Mouse (Mus musculus) c-Kit-negative CD71-positive TER-119-positive erythroid progenitor cells, embryonic 14.5 days (primary cell): ENCODE measurements around the gene Dusp12.
A peak's percentile ranks its signal among the peaks of the same experiment; 100 is the strongest.

ENCODE experiments used
- DNase-seq: peaks from one replicate; pipeline ENCODE4 v3.0.0-alpha.2; 2013; ENCODE audit warnings: low read depth, low spot score

Gene Dusp12

DNA sequence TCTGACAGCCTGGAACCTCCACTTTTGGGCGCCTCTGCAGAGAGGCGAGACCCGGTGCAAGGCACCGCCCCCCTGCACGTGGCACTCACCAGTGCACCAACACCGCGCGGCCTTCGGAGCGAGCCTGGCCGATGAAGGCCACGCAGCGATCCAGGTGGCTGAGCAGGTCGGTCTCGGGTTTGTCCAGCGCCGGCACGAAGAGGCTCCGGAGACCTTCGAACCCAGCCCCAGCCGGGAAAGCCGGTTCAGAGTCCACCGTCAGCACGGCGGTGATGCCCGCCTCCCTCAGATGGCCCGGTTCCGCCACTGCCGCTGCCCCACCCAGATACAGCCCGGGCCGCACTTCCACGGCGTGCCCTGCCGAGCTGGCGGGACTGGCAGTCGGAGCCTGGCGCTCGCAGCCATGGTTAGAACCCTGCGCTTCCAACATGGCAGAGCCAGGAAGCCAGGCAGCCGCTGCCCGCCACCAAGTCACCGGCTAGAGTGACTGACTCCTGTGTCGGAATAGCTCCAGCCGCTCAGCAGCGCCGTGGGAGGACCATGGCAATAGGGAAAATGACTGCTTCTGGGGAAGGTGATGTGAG, at the start of gene Dusp12, which contains the start of gene Gm26620:
Gene Dusp12, minus strand, starts transcription at position 563 of the 584 bp plus-strand sequence.
Gene Gm26620, plus strand, starts transcription at position 88 of the 584 bp plus-strand sequence.
- DNase-seq: no peak

DNA sequence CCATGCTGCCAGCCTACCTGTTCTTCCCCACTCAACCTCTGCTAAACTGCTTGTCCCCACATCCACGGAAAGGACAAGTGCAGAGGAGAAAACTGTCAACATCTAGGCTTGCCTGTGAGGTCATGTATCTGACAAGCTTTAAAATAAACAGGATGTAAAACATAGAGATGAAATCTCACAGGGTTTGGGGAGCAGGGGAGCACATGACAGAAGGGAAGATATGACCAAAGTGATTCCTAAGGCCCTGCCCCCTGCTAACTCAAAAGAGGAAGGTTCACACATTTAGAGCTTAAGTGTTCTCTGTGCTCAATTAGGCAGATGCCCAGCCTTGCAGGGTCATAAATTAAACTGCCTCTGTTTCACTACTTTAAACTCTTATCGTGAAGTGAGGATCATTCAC, 49.0 kb upstream of the Dusp12 start:
- DNase-seq: no peak

DNA sequence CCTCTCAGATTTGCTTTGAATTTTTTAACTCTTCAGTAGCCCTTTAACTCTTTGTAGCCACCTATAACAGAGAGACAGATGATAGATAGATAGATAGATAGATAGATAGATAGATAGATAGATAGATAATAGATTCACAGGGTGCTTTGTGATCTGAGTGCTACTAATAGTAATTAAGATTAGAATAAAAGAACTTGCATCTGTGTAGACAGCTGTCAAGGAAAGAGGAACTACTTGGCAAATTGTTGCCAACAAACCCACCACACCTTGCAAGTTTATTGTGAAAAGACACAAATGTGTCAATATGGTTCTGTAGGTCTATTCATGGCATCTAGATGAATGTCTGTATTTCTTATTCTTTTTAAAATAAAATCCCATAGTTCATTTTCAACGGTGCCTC, 48.6 kb upstream of the Dusp12 start:
- no peak for DNase-seq

DNA sequence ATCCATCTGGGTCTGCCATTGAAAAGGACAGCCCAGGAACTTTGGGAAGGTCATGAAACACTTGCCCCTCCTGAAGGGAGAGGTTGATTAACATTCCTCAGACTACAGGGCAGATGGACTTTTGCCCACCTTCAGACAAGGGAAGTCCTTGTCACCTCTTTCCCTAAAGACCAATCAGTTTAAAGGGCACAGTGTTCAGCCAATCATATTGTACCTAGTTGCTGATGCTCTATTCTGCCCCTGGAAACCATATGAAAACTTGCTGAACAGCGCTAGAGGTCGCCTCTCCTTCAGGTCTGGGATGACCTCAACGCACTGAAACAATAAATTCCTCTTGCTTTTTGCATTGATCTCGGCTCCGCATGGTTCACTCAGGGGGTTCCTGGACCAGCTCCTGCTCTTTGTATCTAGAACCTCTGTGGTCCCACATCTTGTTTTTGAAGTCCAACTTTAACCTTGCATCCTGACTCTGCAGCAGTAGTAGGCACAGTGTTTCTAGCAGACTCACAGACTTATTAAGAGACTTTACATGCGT, 48.1 kb upstream of the Dusp12 start:
- no peak for DNase-seq

DNA sequence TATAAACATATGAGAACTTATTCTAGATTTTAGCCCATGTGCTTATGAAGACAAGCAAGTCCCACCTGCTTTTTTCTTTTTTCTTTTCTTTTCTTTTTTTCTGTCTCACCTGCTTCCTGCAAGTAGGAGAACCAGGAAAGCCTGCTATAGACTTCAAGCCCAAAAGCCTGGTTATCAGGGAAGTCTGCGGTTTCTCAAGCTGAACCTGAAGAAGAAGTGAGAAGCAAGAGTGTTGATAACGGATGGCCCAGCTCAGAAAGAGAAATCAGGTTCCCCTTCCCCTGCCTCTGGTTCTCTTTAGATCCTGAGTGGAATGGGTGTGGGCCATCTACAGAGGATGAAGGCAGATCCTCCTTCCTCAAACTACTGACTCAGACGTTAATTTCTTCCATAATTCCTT, 46.7 kb upstream of the Dusp12 start:
- DNase-seq: no peak

DNA sequence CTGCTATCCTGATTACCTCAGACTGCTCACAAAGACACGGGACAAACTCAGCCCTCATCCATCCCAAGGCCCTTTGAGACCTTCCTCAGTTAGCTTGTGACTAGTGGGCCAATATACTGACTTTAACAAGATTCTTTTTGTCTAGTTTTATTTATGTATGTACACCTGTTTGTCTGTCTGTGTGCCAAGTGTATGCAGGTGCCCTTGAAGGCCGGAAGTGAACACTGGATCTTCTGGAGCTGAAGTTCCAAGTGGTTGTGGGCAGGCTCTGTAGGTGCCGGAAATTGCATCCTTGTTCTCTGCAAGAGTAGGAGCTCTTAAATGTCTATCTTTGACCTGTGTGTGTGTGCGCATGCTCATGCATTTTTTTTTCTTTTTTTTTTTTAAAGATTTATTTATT, 43.9 kb upstream of the Dusp12 start:
- DNase-seq: no peak

DNA sequence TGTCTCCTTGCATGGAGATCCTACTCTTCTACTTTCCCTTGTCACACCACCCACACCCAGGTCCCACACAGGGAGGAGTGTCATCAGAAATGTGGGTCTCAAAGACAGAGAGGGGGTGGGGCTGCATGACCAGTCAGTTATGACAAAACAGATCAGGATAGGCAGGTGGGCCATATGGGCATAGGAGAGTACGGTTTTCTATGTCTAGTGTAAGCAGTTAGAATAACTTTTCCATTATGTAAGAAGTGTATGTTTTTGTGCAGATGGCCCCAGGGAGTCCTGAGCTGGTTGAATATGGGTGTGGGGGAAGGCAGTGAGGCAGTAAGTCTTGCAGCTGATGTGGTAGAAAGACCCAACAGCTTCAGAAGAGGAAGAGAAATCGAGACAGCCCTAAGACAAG, 43.1 kb upstream of the Dusp12 start:
- DNase-seq: no peak

DNA sequence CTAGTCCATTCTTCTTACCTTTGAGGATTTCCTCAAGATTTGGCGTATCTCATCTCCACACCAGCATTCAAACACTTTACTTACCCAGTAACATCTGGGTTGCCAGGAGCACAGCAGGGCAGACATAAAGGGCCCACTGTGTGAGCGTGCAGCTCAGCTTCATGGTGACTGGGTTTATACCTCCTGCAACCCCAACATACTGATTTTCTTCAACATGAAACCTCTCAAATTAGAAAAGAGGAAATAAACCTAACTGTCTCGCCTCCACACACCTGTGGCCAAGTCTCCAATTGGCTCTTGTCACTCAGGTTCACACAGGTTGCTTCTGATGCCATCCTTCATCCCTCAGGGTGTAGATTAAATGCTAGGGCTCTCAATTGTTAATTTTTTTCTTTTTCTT, 42.0 kb upstream of the Dusp12 start, which contains the start of gene Fcrla:
Gene Fcrla, minus strand, starts transcription at position 206 of the 400 bp plus-strand sequence.
- DNase-seq: no peak

DNA sequence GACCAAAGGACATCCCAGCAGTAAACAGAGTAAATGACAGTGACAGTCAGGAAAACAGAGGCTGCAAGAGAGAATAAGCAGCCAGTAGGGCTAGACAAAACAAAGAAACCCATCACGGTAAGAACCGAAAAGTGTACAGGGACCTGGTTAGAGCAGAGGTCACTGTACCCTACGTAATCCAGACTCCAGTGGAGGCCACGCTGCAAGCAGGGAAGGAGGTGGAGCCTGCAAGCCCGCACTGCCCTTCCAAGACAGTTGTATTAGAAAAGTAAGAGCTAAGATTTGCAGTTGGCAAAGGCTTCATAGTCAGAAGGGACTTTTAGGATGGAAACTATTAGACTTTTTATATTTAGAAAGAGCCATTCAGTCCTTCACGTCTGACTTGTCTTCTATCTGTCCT, 41.6 kb upstream of the Dusp12 start:
- no peak for DNase-seq

DNA sequence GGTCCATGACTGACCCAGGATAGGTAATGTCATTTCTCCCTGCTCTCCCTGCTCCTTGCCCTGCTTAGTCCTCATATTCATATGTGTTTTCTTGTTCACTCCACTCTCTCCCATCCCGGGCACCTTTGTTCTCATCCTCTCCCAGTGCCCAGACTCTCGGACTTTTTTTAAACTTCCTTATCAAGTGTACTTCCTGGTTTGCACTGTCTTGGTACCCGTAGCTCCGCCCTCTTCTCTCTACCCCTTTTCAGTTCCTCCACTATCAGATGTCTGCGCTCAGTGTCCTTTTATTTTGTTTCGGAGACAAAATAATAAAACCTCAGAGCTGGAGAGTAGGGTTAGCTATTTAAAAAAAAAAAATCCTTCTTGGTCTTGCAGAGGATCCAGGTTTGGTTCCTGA, 39.1 kb upstream of the Dusp12 start:
- DNase-seq: peak; percentile 12

DNA sequence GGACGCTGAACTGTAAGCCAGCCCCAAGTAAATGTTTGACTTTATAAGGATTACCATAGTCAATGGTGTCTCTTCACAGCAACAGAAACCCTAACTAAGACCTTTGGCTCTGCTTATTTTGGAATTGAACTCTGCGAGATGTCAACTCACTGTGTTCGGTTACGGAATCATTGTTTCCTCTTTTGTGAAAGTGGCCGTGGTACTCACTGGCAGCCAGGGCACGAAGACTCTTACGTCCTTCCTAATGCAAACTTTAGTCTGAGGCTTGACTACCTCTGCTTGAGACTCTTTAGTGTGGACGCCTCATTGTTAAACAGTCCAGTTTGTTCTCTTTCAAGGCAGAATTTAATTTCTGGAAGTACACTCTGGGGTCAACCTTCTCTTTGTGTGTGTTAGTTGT, 34.0 kb upstream of the Dusp12 start:
- DNase-seq: no peak

DNA sequence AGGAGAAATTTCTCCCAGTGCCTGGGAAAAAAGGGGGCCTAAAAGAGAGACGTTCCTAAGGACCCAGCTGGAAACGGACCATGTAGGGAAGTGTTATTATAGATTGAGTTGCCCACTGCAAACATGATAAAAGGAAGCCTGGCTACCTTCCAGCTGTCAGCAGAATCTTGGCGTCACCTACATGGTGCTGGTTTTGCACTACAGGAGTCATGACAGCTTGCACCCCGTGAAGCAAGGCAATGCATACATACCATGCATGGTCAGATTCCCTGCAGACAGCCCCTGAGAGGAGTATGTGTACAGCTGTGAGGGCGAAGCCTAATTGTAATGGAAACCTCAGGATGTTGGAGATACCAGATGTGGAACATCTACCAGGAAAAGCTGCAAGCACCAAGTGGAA, 30.3 kb upstream of the Dusp12 start:
- DNase-seq: no peak

DNA sequence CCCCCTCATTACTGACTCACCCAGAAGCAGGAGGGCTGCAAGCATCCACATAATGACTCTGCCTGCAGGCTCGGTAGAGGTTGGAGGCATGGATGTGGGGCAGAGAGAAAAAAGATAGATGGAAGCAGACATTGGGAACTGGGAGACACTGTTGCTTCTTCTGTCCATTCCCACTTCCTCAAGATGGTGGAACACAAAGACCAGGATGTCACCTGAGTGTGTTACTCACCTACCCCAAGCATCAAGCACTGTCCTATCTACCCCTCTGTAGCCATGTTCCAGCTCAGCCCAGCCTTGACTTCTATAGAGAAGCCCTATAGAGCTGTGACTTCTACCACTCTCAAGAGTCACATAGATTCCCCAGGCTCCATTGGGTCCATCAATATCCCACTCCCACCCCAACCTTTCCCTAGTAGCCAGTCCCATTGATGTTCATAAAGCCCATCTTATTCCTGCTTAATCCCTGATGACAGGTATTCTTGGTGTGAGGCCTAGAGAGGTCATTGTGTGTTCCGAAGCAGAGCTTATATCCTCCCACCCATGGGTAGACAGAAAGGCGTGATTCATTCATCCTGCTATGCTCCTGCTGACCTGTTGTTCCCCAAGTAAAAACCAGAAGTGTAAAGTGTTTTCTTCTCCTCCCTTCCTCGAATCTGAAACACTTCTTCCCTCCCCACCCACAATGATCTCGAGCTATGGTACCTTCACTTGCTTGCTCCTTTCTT, 27.7 kb upstream of the Dusp12 start, which contains the start of gene Fcrlb:
Gene Fcrlb, minus strand, starts transcription at position 51 of the 725 bp plus-strand sequence.
- DNase-seq: no peak

DNA sequence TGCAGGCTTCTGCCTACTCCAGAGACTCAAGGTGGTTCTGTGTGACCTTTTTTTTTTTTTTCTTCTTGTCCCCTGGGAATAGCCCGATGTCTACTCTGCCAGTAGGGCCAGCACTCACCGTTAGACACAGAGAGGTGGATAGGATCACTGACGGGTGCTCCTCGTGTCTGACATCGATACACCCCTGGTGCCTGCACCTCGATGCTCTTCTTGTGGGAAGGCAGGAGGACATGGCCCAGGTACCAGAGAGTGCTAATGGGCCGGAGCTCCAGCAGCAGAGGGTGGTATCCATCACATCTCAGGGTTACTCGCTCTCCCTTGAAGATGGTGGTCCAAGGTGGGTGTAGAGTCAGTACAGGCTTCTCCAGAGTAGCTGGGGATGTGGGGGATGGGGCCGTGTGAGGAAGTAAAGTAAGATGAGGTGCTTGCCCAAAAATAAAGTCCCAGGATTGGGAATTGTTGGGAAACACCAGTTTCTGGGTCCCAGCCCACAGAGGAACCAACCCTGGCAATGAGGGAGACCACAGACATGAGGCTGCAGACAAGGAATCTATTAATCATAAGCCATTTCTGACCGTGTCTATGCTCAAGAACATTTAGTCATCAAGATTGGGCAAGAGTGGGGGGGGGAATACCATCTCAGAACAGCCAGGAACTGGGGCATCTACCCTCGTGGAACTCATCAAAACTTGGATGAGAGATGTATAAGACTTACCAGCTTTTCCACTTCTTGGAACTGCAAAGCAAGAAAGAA, 26.7 kb upstream of the Dusp12 start:
- DNase-seq: no peak

DNA sequence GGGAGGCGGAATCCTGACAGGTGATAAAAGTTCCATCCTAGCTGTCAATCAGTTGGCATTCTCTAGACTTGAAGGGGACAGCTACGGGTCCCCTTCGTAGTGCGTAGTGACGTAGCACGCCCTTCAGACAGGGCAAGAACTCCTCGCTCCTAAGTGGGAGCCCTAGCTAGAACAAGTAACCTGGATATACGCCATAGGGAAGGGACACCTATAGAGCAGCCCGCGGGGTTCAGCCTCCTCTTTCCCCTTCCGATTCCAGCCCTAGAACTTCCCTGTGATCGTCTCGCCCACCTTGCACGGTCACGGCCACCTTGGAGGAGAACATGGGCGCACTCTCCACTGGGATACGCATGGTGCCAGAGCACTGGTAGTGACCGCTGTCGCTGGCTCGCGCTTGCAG, 23.0 kb upstream of the Dusp12 start:
- no peak for DNase-seq

DNA sequence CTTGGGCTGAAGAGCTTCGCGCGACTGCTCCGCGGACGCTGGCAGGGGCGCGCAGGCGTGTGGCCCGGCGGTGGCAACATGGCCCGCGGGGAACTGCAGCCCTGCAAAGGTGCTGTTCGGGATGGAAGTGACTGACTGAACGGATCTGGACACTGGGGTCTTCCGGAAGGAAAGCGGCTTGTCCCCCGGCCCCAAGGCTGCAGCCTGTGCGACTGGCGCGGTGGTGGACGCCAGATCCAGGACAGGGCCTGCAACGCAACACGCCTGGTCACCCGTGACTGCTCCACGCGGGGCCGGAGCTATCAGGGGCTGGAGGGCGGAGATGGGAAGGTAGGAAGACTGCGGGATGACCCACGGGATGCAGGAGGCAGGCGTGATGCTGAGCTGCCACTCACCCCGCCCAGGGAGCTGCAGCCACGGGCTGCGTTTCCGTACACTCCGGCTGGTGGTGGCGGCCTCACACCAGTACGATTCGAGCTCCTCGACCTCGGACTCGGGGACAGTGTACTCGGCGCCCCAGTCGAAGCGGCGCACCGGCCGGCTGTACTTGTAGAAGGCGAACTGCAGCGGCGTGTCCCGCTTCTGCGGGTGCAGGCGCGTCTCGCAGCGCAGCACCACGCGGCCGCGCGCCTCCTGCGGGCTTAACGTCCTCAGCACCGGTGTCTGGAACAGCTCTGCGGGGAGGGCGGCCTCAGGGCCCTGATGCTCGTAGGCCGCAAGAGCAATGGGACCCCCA, 22.3 kb upstream of the Dusp12 start:
- no peak for DNase-seq

DNA sequence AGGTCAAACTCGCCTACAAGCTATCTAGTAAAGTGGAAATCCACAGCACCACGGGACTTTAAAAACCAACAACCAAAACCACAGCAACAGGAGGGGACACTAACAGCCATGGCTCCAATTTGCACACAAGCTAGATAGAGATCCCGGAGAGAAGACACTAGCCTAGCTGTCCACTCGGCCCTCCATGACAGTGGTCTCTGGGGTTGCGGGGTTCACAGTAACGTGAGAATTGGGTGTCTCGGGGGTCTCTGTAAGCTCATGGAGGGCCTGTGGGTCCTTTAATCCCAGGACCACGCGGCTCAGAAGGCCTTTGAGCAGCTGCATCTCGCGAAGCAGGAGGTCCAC, 21.7 kb upstream of the Dusp12 start:
- no peak for DNase-seq

DNA sequence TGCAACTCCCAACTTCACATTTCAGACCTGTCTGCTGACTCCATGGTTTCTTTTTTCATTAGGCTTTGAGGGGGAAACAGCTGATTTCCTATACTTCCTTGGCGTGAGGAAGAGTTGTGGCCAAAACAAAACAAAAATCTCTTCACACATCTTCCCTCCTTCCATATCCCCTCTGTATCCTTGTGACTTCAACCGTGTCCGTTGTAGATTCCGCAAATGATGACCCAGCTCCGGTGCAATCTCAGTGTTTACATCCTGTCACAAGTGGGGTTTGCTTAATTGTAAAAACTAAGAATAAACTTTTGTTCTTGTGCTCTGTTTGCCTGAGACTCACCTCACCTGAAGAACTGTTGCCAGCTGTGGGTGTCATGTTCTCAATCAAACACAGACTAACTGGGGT, 18.1 kb upstream of the Dusp12 start:
- DNase-seq: no peak

DNA sequence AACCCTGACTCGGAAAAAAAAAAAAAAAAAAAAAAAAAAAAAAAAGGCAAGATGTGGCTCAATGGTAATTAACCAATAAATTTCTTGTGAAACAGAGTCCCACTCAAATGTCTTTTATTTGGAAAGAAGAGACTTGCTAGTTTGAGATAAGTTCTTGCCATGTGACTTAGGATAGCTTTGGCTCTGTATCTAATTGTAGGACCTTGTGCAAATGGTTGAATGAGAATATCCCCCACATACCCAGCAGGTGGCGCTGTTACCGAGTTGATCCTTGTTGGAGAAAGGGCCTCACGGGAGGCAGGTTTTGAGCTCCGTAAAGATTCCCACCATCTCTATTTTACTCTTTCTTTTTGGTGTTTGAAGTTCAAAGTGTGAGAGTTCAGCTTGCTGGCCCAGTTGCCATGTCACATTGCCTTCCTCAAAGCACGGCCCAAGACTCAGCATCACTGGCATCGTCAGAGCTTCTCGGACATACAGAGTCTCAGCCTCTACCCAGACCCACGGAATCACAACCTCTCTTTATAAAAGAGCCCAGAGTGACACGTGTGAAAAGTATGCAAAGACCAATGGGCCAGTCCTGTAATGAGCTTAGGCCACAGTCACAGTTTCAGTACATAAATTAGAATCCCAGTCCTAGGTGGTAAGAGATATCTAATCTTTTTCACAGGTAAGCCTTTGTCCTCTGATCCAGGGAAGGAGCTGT, 16.3 kb upstream of the Dusp12 start:
- peak; percentile 70 for DNase-seq

DNA sequence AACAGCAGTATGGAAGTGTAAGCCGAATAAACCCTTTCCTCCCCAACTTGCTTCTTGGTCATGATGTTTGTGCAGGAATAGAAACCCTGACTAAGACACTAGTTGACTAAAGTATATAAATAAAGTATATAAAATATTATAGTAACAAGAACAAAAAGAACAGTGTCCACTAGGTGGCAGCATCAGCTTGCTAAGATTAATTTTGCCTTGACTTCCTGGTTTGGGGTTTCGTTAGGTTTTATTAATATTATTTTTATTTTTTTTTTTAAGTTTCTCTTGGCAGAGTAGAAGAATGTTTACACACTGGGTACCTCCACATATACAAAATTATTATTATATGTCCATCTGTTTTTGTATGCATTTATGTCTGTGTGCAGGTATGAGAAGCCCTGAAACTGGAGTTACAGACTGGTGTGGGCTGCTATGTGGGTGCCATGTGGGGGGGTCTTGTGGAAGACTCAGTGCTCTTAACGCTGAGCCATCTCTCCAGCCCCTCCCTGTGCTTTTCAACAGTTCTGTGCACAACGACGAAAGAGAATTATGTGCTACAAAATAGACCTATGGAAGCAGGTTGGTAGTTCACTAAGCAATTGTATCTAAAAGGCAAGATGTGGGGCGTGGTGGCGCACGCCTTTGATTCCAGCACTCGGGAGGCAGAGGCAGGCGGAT, 15.6 kb upstream of the Dusp12 start:
- peak; percentile 50 for DNase-seq
